In the genomic region with DNA sequence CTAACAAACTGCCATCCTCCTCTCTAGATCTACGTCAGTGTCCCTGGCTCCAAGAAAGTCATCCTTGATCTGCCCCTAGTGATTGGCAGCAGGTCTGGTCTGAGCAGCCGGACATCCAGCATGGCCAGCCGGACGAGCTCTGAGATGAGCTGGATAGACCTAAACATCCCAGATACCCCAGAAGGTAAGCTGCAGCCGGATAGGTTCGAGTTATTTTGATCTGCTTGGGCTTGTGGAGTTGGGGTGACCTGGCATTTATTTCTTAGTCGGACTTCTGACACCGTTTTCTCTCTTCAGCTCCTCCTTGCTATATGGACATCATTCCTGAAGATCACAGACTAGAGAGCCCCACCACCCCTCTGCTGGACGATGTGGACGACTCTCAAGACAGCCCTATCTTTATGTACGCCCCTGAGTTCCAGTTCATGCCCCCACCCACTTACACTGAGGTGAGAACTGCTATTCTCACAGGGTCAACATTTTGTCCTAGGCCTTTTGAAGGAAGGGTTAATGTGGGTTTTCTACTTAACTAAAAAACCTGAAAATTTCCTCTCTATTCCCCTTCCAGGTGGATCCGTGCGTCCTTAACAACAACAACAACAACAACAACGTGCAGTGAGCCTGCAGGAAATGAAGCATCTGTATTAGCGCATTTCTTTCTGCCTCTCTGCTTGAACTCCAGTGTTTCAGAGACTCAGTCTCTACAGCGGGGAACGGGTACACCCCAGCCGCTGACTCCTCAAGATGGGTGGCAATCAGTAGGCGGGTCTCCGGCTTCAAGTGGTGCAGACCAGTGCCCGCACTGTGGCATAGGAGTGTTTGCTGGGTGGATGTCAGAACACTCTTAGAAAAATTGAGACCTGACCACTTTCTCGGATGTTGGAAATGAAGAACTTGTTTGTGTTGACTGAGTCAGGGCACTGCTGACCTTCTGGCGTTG, we compare ENCODE assay signal across 8 mouse cellular contexts. TPM values are rescaled to one million over a fixed set of nuclear protein-coding genes. Genes with fewer than 3 reads are reported as not detected.
DNase-seq lines count a peak whose midpoint lies in the region; ATAC-seq and TF ChIP-seq lines count a peak whose summit lies in the region.

No protein-coding gene starts in this region.

- H3K27me3 ChIP-seq in hindbrain, embryonic 15.5 days, result no peaks in the 10 kb centered on the region

- no peak for ATAC-seq in hindbrain, embryonic 15.5 days (ENCODE audit: low FRiP score, low read depth)
- no peak for ATAC-seq in megakaryocyte progenitor cell, adult 5-6 weeks (replicated peaks; ENCODE audit: poor library complexity)
- no peak for ATAC-seq in granulocyte monocyte progenitor cell, adult 5-6 weeks (replicated peaks; ENCODE audit: poor library complexity, severe bottlenecking)

- WGBS in hindbrain, embryonic 15.5 days, result 86% methylated on average over 23 of the region's 23 CpGs

- peaks cover 12% of the 10 kb centered on the region for H3K4me1 ChIP-seq in embryonic fibroblast, embryonic 13.5 days (ENCODE audit: control insufficient read depth, insufficient read depth, low read length)
- peaks cover 57% of the 10 kb centered on the region for H3K4me1 ChIP-seq in hindbrain, embryonic 15.5 days (replicated peaks)

- peak overlapping the region; percentile 99 for H3K27ac ChIP-seq in gastrocnemius, adult 2 months
- H3K27ac ChIP-seq in embryonic fibroblast, embryonic 13.5 days (ENCODE audit: insufficient read depth, low read length), result no peak overlapping the region
- no peak overlapping the region for H3K27ac ChIP-seq in hindbrain, embryonic 15.5 days (replicated peaks)

- H3K4me3 ChIP-seq in gastrocnemius, adult 2 months, result peak overlapping the region; percentile 91
- peak overlapping the region; percentile 82 for H3K4me3 ChIP-seq in embryonic fibroblast, embryonic 13.5 days (ENCODE audit: insufficient read depth, low read length)
- H3K4me3 ChIP-seq in hindbrain, embryonic 15.5 days, result peak overlapping the region; percentile 53

- TF ChIP-seq CTCF in gastrocnemius, adult 2 months (IDR thresholded peaks at IDR 0.05), result no peak
- no peak for TF ChIP-seq CTCF in embryonic fibroblast, embryonic 13.5 days (IDR thresholded peaks at IDR 0.05; ENCODE audit: borderline replicate concordance, insufficient read depth, low read length)

- intact Hi-C loops in gastrocnemius, adult 2 months (cut with DNase I), result no loop called here

- no peaks in the 10 kb centered on the region for H3K9me3 ChIP-seq in hindbrain, embryonic 15.5 days

- 0 out of 2 replicates have a peak overlapping the region, but pooled peaks have one; percentile 41 for H3K9ac ChIP-seq in hindbrain, embryonic 15.5 days

- TF ChIP-seq POLR2A in embryonic fibroblast, embryonic 13.5 days (IDR thresholded peaks at IDR 0.05; ENCODE audit: low read depth, low read length), result 0 out of 2 replicates have a peak, but pooled peaks have one; percentile 11

- H3K4me2 ChIP-seq in hindbrain, embryonic 15.5 days, result peak overlapping the region; percentile 90

- peaks cover 12% of the 10 kb centered on the region; the same call in 1 of the 2 replicates for H3K36me3 ChIP-seq in hindbrain, embryonic 15.5 days

- peak; percentile 57 for DNase-seq in gastrocnemius, adult 2 months
- DNase-seq in gastrocnemius, postnatal 10 days, result no peak
- DNase-seq in lung, postnatal 36 days, result peak; percentile 72
- no peak for DNase-seq in gastrocnemius, postnatal 4 days (ENCODE audit: low spot score in 2 of 2)

RNA-seq across cellular contexts. Expression of gene Txnip, which starts 2.4 kb away (rescaled TPM):
- 100 to 1,000 TPM; 541 to 557 TPM for total RNA-seq in gastrocnemius, adult 2 months (2021)
- 100 to 1,000 TPM; 484 to 520 TPM for total RNA-seq in gastrocnemius, postnatal 10 days (2021)
- 37.6 and 98.8 TPM in 2 replicates for polyA plus RNA-seq in embryonic fibroblast, embryonic 13.5 days (2011; ENCODE audit: insufficient read length, low read depth, missing spikeins)
- 48.2 and 53.0 TPM in 2 replicates for polyA plus RNA-seq in hindbrain, embryonic 15.5 days (2015; fragmentation: Nextera tagmentation; extraction: Ambion mirVana)
- total RNA-seq in megakaryocyte progenitor cell, adult 5-6 weeks (2015), result 103 and 139 TPM in 2 replicates
- 94.6 and 128 TPM in 2 replicates for total RNA-seq in megakaryocyte progenitor cell, adult 5-6 weeks (2017)
- total RNA-seq in granulocyte monocyte progenitor cell, adult 5-6 weeks (2014; fragmentation: Nextera tagmentation), result 80.1 and 110 TPM in 2 replicates
- total RNA-seq in granulocyte monocyte progenitor cell, adult 5-6 weeks (2017), result 79.0 and 80.5 TPM in 2 replicates
- total RNA-seq in gastrocnemius, postnatal 4 days (2021), result 100 to 1,000 TPM; 318 to 360 TPM

RNA-seq across cellular contexts. Expression of gene Gm16253, which starts 16.6 kb away (rescaled TPM):
- 1 to 10 TPM in 1 of 2 experiments, not detected in 1; 1.1 TPM for total RNA-seq in gastrocnemius, adult 2 months (2021)
- total RNA-seq in gastrocnemius, postnatal 10 days (2021), result 1 to 10 TPM in 1 of 2 experiments, under 1 TPM in 1; 0.70 to 1.1 TPM
- polyA plus RNA-seq in embryonic fibroblast, embryonic 13.5 days (2011; ENCODE audit: insufficient read length, low read depth, missing spikeins), result not detected in 2 replicates
- 1.8 and 2.2 TPM in 2 replicates for polyA plus RNA-seq in hindbrain, embryonic 15.5 days (2015; fragmentation: Nextera tagmentation; extraction: Ambion mirVana)
- total RNA-seq in megakaryocyte progenitor cell, adult 5-6 weeks (2015), result not detected in 2 replicates
- total RNA-seq in megakaryocyte progenitor cell, adult 5-6 weeks (2017), result not detected in 2 replicates
- total RNA-seq in granulocyte monocyte progenitor cell, adult 5-6 weeks (2014; fragmentation: Nextera tagmentation), result not detected in 2 replicates
- not detected in 2 replicates for total RNA-seq in granulocyte monocyte progenitor cell, adult 5-6 weeks (2017)
- 1 to 10 TPM; 1.5 TPM for total RNA-seq in gastrocnemius, postnatal 4 days (2021)

RNA-seq across cellular contexts. Expression of gene Polr3gl, which starts 33.8 kb away (rescaled TPM):
- total RNA-seq in gastrocnemius, adult 2 months (2021), result 10 to 100 TPM; 44.5 to 48.3 TPM
- total RNA-seq in gastrocnemius, postnatal 10 days (2021), result 10 to 100 TPM; 32.1 to 32.7 TPM
- 23.2 and 30.6 TPM in 2 replicates for polyA plus RNA-seq in embryonic fibroblast, embryonic 13.5 days (2011; ENCODE audit: insufficient read length, low read depth, missing spikeins)
- 36.8 and 38.8 TPM in 2 replicates for polyA plus RNA-seq in hindbrain, embryonic 15.5 days (2015; fragmentation: Nextera tagmentation; extraction: Ambion mirVana)
- total RNA-seq in megakaryocyte progenitor cell, adult 5-6 weeks (2015), result 27.0 and 30.4 TPM in 2 replicates
- total RNA-seq in megakaryocyte progenitor cell, adult 5-6 weeks (2017), result 50.7 and 59.5 TPM in 2 replicates
- total RNA-seq in granulocyte monocyte progenitor cell, adult 5-6 weeks (2014; fragmentation: Nextera tagmentation), result 15.6 and 43.7 TPM in 2 replicates
- total RNA-seq in granulocyte monocyte progenitor cell, adult 5-6 weeks (2017), result 50.5 and 57.8 TPM in 2 replicates
- total RNA-seq in gastrocnemius, postnatal 4 days (2021), result 10 to 100 TPM; 32.4 to 34.2 TPM

RNA-seq across cellular contexts. Expression of gene Hfe2, which starts 35.2 kb away (rescaled TPM):
- 100 to 1,000 TPM; 590 to 675 TPM for total RNA-seq in gastrocnemius, adult 2 months (2021)
- 100 to 1,000 TPM; 383 to 415 TPM for total RNA-seq in gastrocnemius, postnatal 10 days (2021)
- polyA plus RNA-seq in embryonic fibroblast, embryonic 13.5 days (2011; ENCODE audit: insufficient read length, low read depth, missing spikeins), result not detected in 2 replicates
- polyA plus RNA-seq in hindbrain, embryonic 15.5 days (2015; fragmentation: Nextera tagmentation; extraction: Ambion mirVana), result 1.9 and 2.0 TPM in 2 replicates
- not detected in 2 replicates for total RNA-seq in megakaryocyte progenitor cell, adult 5-6 weeks (2015)
- not detected in 2 replicates for total RNA-seq in megakaryocyte progenitor cell, adult 5-6 weeks (2017)
- total RNA-seq in granulocyte monocyte progenitor cell, adult 5-6 weeks (2014; fragmentation: Nextera tagmentation), result not detected in 2 replicates
- not detected in 2 replicates for total RNA-seq in granulocyte monocyte progenitor cell, adult 5-6 weeks (2017)
- 100 to 1,000 TPM; 283 to 297 TPM for total RNA-seq in gastrocnemius, postnatal 4 days (2021)

RNA-seq across cellular contexts. Expression of gene Ankrd34a, which starts 36.3 kb away (rescaled TPM):
- total RNA-seq in gastrocnemius, adult 2 months (2021), result under 1 TPM; 0.41 to 0.92 TPM
- 1 to 10 TPM in 1 of 2 experiments, under 1 TPM in 1; 0.96 to 1.9 TPM for total RNA-seq in gastrocnemius, postnatal 10 days (2021)
- 5.1 and 7.4 TPM in 2 replicates for polyA plus RNA-seq in embryonic fibroblast, embryonic 13.5 days (2011; ENCODE audit: insufficient read length, low read depth, missing spikeins)
- polyA plus RNA-seq in hindbrain, embryonic 15.5 days (2015; fragmentation: Nextera tagmentation; extraction: Ambion mirVana), result 16.7 and 19.9 TPM in 2 replicates
- total RNA-seq in megakaryocyte progenitor cell, adult 5-6 weeks (2015), result not detected in 2 replicates
- not detected in 2 replicates for total RNA-seq in megakaryocyte progenitor cell, adult 5-6 weeks (2017)
- total RNA-seq in granulocyte monocyte progenitor cell, adult 5-6 weeks (2014; fragmentation: Nextera tagmentation), result not detected in 2 replicates
- not detected in 2 replicates for total RNA-seq in granulocyte monocyte progenitor cell, adult 5-6 weeks (2017)
- total RNA-seq in gastrocnemius, postnatal 4 days (2021), result 1 to 10 TPM; 1.9 TPM

Comparison
In these comparisons a context has a peak if more than half of its experiments do, and no peak if none do; other contexts are left out.
1. DNase-seq: peak in gastrocnemius, adult 2 months (single experiment) and lung, postnatal 36 days (single experiment); none in gastrocnemius, postnatal 10 days (single experiment) and gastrocnemius, postnatal 4 days (0 of 2).
2. Peak in every context shown above with its lines, with median percentiles within 50 percentile points of each other: H3K4me3 ChIP-seq.